Mouse (Mus musculus): ENCODE data around the gene Znhit2.
A peak's percentile ranks its signal among the peaks of the same experiment; 100 is the strongest.

Gene Znhit2

GRCm38 (mm10) chr19:6061021-6061533 is at the start of gene Znhit2:
Gene Znhit2 (plus strand): TSS chr19:6061192.
- peak; percentile 98 for DNase-seq (ENCODE audit: low read depth)

- no peak for DNase-seq (ENCODE audit: low read depth)
Measured at GRCm38 (mm10) chr19:6013691-6014090, 47.3 kb upstream of the Znhit2 start.

GRCm38 (mm10) chr19:6014991-6015510 is 45.9 kb upstream of the Znhit2 start:
- peak; percentile 84 for DNase-seq (ENCODE audit: low read depth)

GRCm38 (mm10) chr19:6015511-6016315 is 45.3 kb upstream of the Znhit2 start, which contains the start of gene Capn1:
Gene Capn1 (minus strand): TSS chr19:6015897.
- peak; percentile 83 for DNase-seq (ENCODE audit: low read depth)

- DNase-seq (ENCODE audit: low read depth): peak; percentile 40
Measured at GRCm38 (mm10) chr19:6016532-6016931, 44.5 kb upstream of the Znhit2 start.

- peak; percentile 96 for DNase-seq (ENCODE audit: low read depth)
Measured at GRCm38 (mm10) chr19:6018142-6019089, 42.6 kb upstream of the Znhit2 start.

- DNase-seq (ENCODE audit: low read depth): no peak
Measured at GRCm38 (mm10) chr19:6020276-6020675, 40.7 kb upstream of the Znhit2 start.

GRCm38 (mm10) chr19:6023059-6023458 is 37.9 kb upstream of the Znhit2 start:
- no peak for DNase-seq (ENCODE audit: low read depth)

GRCm38 (mm10) chr19:6023930-6024329 is 37.1 kb upstream of the Znhit2 start:
- DNase-seq (ENCODE audit: low read depth): no peak

- DNase-seq (ENCODE audit: low read depth): no peak
Measured at GRCm38 (mm10) chr19:6028991-6029390, 32.0 kb upstream of the Znhit2 start.

- DNase-seq (ENCODE audit: low read depth): no peak
Measured at GRCm38 (mm10) chr19:6029426-6029825, 31.6 kb upstream of the Znhit2 start.

GRCm38 (mm10) chr19:6030520-6031280 is 30.3 kb upstream of the Znhit2 start:
- DNase-seq (ENCODE audit: low read depth): no peak

GRCm38 (mm10) chr19:6035966-6036585 is 24.9 kb upstream of the Znhit2 start:
- DNase-seq (ENCODE audit: low read depth): no peak

GRCm38 (mm10) chr19:6037695-6038094 is 23.3 kb upstream of the Znhit2 start:
- DNase-seq (ENCODE audit: low read depth): no peak

- DNase-seq (ENCODE audit: low read depth): no peak
Measured at GRCm38 (mm10) chr19:6038326-6038725, 22.7 kb upstream of the Znhit2 start.

GRCm38 (mm10) chr19:6040002-6040401 is 21.0 kb upstream of the Znhit2 start:
- DNase-seq (ENCODE audit: low read depth): peak; percentile 61

GRCm38 (mm10) chr19:6042293-6042692 is 18.7 kb upstream of the Znhit2 start:
- DNase-seq (ENCODE audit: low read depth): no peak

GRCm38 (mm10) chr19:6044102-6044501 is 16.9 kb upstream of the Znhit2 start:
- DNase-seq (ENCODE audit: low read depth): peak; percentile 80

- peak; percentile 86 for DNase-seq (ENCODE audit: low read depth)
Measured at GRCm38 (mm10) chr19:6045366-6046293, 15.4 kb upstream of the Znhit2 start.
